In genomic region chr10:96398562-96399288, GRCm38 (mm10) we compare ENCODE assay signal across 10 mouse cellular contexts.
DNase-seq lines count a peak whose midpoint lies in the region; ATAC-seq and TF ChIP-seq lines count a peak whose summit lies in the region.
"Had no signal": no experiment of that assay in that cellular context is flagged by ENCODE, and none has a peak within 500 bp of the region (broad histone marks: within the 10 kb centered on the region; RNA-seq: fewer than 3 reads in every experiment).

No protein-coding gene starts in this region.

- H3K4me3 ChIP-seq in kidney, postnatal 0 days (replicated peaks; ENCODE audit: low read depth, low read length) = no peak overlapping the region
- no peak overlapping the region for H3K4me3 ChIP-seq in hindbrain, embryonic 12.5 days
- H3K4me3 ChIP-seq in neural tube, embryonic 15.5 days (replicated peaks) = no peak overlapping the region

- H3K4me1 ChIP-seq in kidney, postnatal 0 days (replicated peaks; ENCODE audit: insufficient read depth, low read length) = 0 out of 2 replicates have a peak, but pooled peaks cover 8% of the 10 kb centered on the region
- H3K4me1 ChIP-seq in hindbrain, embryonic 12.5 days = peaks cover 12% of the 10 kb centered on the region; the same call in 1 of the 2 replicates
- 0 out of 2 replicates have a peak, but pooled peaks cover 9% of the 10 kb centered on the region for H3K4me1 ChIP-seq in neural tube, embryonic 15.5 days

- H3K27ac ChIP-seq in kidney, postnatal 0 days = no peak overlapping the region
- peak overlapping the region; percentile 18; the same call in 1 of the 2 replicates for H3K27ac ChIP-seq in hindbrain, embryonic 12.5 days
- peak overlapping the region; percentile 38; the same call in 1 of the 2 replicates for H3K27ac ChIP-seq in neural tube, embryonic 15.5 days (replicated peaks)

- no peak overlapping the region for H3K9ac ChIP-seq in kidney, postnatal 0 days (ENCODE audit: low read depth, low read length)
- H3K9ac ChIP-seq in hindbrain, embryonic 12.5 days = no peak overlapping the region
- no peak overlapping the region for H3K9ac ChIP-seq in neural tube, embryonic 15.5 days (replicated peaks)

- TF ChIP-seq CTCF in kidney, postnatal 0 days (IDR thresholded peaks at IDR 0.05; ENCODE audit: low read depth) = no peak

- WGBS in kidney, postnatal 0 days = 43% methylated on average over 9 of the region's 9 CpGs
- 81% methylated on average over 9 of the region's 9 CpGs for WGBS in hindbrain, embryonic 12.5 days
- 78% methylated on average over 9 of the region's 9 CpGs for WGBS in neural tube, embryonic 15.5 days

- H3K27me3 ChIP-seq in kidney, postnatal 0 days (ENCODE audit: insufficient read depth, low read length) = no peaks in the 10 kb centered on the region
- H3K27me3 ChIP-seq in hindbrain, embryonic 12.5 days = no peaks in the 10 kb centered on the region
- H3K27me3 ChIP-seq in neural tube, embryonic 15.5 days (replicated peaks) = no peaks in the 10 kb centered on the region

- no peak overlapping the region for H3K4me2 ChIP-seq in kidney, postnatal 0 days (ENCODE audit: low read length)
- no peak overlapping the region for H3K4me2 ChIP-seq in hindbrain, embryonic 12.5 days (replicated peaks)
- H3K4me2 ChIP-seq in neural tube, embryonic 15.5 days = no peak overlapping the region

- DNase-seq in kidney, postnatal 0 days (ENCODE audit: low spot score) = peak; percentile 86
- DNase-seq in kidney, postnatal 14 days = no peak
- DNase-seq in T-cell, adult 2 months (ENCODE audit: low spot score) = peak; percentile 77
- no peak for DNase-seq in MN1 (ENCODE audit: low spot score)
- DNase-seq in ovary, postnatal 36 days (ENCODE audit: low spot score) = no peak
- DNase-seq in right cerebral cortex, postnatal 10 days (ENCODE audit: low spot score in 2 of 2) = no peak
- DNase-seq: adrenal gland, adult 2 months; heart, postnatal 4 days had no signal

- no peaks in the 10 kb centered on the region for H3K36me3 ChIP-seq in kidney, postnatal 0 days (ENCODE audit: insufficient read depth, low read length)
- no peaks in the 10 kb centered on the region for H3K36me3 ChIP-seq in hindbrain, embryonic 12.5 days
- no peaks in the 10 kb centered on the region for H3K36me3 ChIP-seq in neural tube, embryonic 15.5 days

- H3K9me3 ChIP-seq in kidney, postnatal 0 days (replicated peaks; ENCODE audit: low read length) = no peaks in the 10 kb centered on the region
- no peaks in the 10 kb centered on the region for H3K9me3 ChIP-seq in hindbrain, embryonic 12.5 days (replicated peaks)
- no peaks in the 10 kb centered on the region for H3K9me3 ChIP-seq in neural tube, embryonic 15.5 days (replicated peaks)

- peak; percentile 82 for ATAC-seq in kidney, postnatal 0 days (replicated peaks; ENCODE audit: low FRiP score, low read depth)
- no peak for ATAC-seq in hindbrain, embryonic 12.5 days (ENCODE audit: low FRiP score)
- no peak for ATAC-seq in neural tube, embryonic 15.5 days (ENCODE audit: low FRiP score)

Comparison
In these comparisons a context has a peak if more than half of its experiments do, and no peak if none do; other contexts are left out.
1. DNase-seq: peak in kidney, postnatal 0 days (single experiment) and T-cell, adult 2 months (single experiment); none in kidney, postnatal 14 days (single experiment), MN1 (single experiment), ovary, postnatal 36 days (single experiment) and right cerebral cortex, postnatal 10 days (0 of 2).